Mouse (Mus musculus): ENCODE measurements around the gene Sergef. TPM values are rescaled to one million over a fixed set of nuclear protein-coding genes. Genes with fewer than 3 reads are reported as not detected.

Sergef gene
- polyA plus RNA-seq, 1 experiment from 2014 or later = 32.6 TPM

- H3K27ac ChIP-seq (ENCODE audit: low read length) = peak overlapping the region; percentile 39
- WGBS = 47% methylated on average over 12 of the region's 12 CpGs
- H3K9ac ChIP-seq (replicated peaks; ENCODE audit: low read depth, low read length) = no peak overlapping the region
Observed at GRCm38 (mm10) chr7:46544195-46544641, 95.4 kb downstream of the Sergef start.

GRCm38 (mm10) chr7:46542117-46542516 is 97.5 kb downstream of the Sergef start:
- WGBS = 96% methylated on average over 3 of the region's 3 CpGs
- Histone ChIP-seq H3K4me3 (replicated peaks; ENCODE audit: low read length) (no peak overlapping the region), H3K9me3 (ENCODE audit: control insufficient read depth, low read length) (no peaks in the 10 kb centered on the region), H3K36me3 (ENCODE audit: control insufficient read depth, insufficient read depth) (no peaks in the 10 kb centered on the region), H3K4me2 (ENCODE audit: low read length) (no peak overlapping the region), H3K27ac (ENCODE audit: low read length) (no peak overlapping the region), H3K27me3 (replicated peaks; ENCODE audit: control insufficient read depth, insufficient read depth, low read length) (no peaks in the 10 kb centered on the region), H3K9ac (replicated peaks; ENCODE audit: low read depth, low read length) (no peak overlapping the region), H3K4me1 (replicated peaks; ENCODE audit: control insufficient read depth, insufficient read depth, low read length) (peaks cover 10% of the 10 kb centered on the region)
- ATAC-seq = no peak

More at GRCm38 (mm10) chr7:46544195-46544641, 95.4 kb downstream of the Sergef start:
- Histone ChIP-seq H3K27me3 (replicated peaks; ENCODE audit: control insufficient read depth, insufficient read depth, low read length) (no peaks in the 10 kb centered on the region), H3K4me3 (replicated peaks; ENCODE audit: low read length) (no peak overlapping the region), H3K4me1 (replicated peaks; ENCODE audit: control insufficient read depth, insufficient read depth, low read length) (peaks cover 10% of the 10 kb centered on the region), H3K9me3 (ENCODE audit: control insufficient read depth, low read length) (no peaks in the 10 kb centered on the region), H3K4me2 (ENCODE audit: low read length) (no peak overlapping the region), H3K36me3 (ENCODE audit: control insufficient read depth, insufficient read depth) (no peaks in the 10 kb centered on the region)
- peak; percentile 92 for ATAC-seq

DNA sequence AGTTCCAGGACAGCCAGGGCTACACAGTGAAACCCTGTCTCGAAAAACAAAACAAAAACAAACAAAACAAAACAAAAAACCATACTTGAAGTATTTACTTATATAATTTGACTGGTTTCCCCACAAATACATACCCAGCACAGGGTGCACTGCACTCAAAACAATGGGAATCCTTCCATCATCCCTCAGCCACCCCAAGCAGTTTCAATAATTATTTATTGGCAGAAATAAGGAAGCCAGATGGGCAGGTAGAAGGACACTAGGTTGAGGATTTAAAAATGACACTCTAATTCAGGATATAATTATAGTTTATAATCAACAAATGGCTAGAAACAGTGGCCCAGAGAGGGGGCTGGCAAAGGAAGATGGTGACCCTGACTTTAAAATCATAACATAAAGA is 99.0 kb downstream of the Sergef start:
- Histone ChIP-seq H3K4me3 (replicated peaks; ENCODE audit: low read length) (no peak overlapping the region), H3K36me3 (ENCODE audit: control insufficient read depth, insufficient read depth) (no peaks in the 10 kb centered on the region), H3K4me2 (ENCODE audit: low read length) (no peak overlapping the region), H3K9me3 (ENCODE audit: control insufficient read depth, low read length) (no peaks in the 10 kb centered on the region), H3K4me1 (replicated peaks; ENCODE audit: control insufficient read depth, insufficient read depth, low read length) (peaks cover 13% of the 10 kb centered on the region), H3K27ac (ENCODE audit: low read length) (no peak overlapping the region), H3K9ac (replicated peaks; ENCODE audit: low read depth, low read length) (no peak overlapping the region), H3K27me3 (replicated peaks; ENCODE audit: control insufficient read depth, insufficient read depth, low read length) (no peaks in the 10 kb centered on the region)
- ATAC-seq = no peak
- 63% methylated on average over 1 of the region's 1 CpGs for whole genome bisulfite sequencing

DNA sequence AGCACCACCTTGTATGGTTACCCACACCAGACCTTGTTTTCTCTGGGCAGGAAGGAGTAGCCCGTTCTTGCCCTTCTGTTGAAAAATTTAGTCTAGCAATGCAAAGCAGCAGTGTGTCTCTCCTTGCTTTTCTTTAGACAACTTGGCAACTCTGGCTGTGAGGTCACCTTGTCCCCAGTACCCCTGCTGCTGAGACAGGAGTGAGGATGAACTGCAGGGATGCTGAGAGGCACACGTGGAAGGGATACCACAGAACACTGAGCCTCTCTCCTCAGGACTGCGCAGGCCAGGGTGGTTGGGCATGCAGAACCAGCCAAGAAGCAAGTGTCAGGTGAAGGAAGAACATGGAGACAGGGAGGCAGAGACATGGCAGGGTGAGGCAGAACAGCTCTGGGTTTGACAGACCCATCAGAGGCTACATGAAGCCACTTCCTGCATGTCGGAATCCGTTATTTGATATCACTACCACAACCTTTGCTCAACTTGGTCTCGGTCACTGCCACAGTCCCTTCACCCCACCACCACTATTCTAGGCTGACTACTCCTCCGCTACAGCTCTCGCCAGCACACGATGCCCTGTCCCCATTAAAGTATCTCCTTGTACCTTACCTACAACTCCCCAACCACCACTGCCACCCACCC is 103.0 kb downstream of the Sergef start:
- H3K9me3 ChIP-seq (ENCODE audit: control insufficient read depth, low read length) = no peaks in the 10 kb centered on the region
- H3K9ac ChIP-seq (replicated peaks; ENCODE audit: low read depth, low read length) = no peak overlapping the region
- H3K4me1 ChIP-seq (replicated peaks; ENCODE audit: control insufficient read depth, insufficient read depth, low read length) = peaks cover 12% of the 10 kb centered on the region
- WGBS = 90% methylated on average over 9 of the region's 9 CpGs
- H3K36me3 ChIP-seq (ENCODE audit: control insufficient read depth, insufficient read depth) = no peaks in the 10 kb centered on the region
- no peak overlapping the region for H3K4me3 ChIP-seq (replicated peaks; ENCODE audit: low read length)
- no peak; the same call in 1 of the 2 replicates for ATAC-seq
- no peaks in the 10 kb centered on the region for H3K27me3 ChIP-seq (replicated peaks; ENCODE audit: control insufficient read depth, insufficient read depth, low read length)
- H3K4me2 ChIP-seq (ENCODE audit: low read length) = no peak overlapping the region
- H3K27ac ChIP-seq (ENCODE audit: low read length) = no peak overlapping the region

DNA sequence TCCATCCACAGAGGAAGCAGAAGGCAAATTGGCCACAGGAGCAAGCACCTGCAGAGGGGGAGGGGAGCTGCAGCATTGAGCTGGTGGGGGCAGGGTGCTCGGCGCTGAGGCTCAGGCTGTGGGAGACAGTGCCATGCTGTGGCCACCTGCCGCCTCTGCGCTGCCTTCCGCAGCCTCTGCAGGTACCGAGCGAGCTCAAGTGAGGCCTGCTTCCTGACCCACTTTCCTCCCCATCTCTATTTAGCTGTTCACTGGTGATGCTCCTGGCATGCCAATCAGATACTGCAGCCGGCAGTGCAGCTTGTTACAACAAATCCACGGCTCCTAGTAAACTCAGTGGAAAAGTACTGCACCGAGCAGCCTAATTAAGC is 104.2 kb downstream of the Sergef start:
- peaks cover 12% of the 10 kb centered on the region for H3K4me1 ChIP-seq (replicated peaks; ENCODE audit: control insufficient read depth, insufficient read depth, low read length)
- no peak overlapping the region for H3K27ac ChIP-seq (ENCODE audit: low read length)
- ATAC-seq = peak; percentile 93
- no peaks in the 10 kb centered on the region for H3K9me3 ChIP-seq (ENCODE audit: control insufficient read depth, low read length)
- H3K9ac ChIP-seq (replicated peaks; ENCODE audit: low read depth, low read length) = no peak overlapping the region
- 2% methylated on average over 10 of the region's 10 CpGs for WGBS
- H3K36me3 ChIP-seq (ENCODE audit: control insufficient read depth, insufficient read depth) = no peaks in the 10 kb centered on the region
- H3K4me2 ChIP-seq (ENCODE audit: low read length) = peak overlapping the region; percentile 2; the same call in 1 of the 2 replicates
- no peak overlapping the region for H3K4me3 ChIP-seq (replicated peaks; ENCODE audit: low read length)
- no peaks in the 10 kb centered on the region for H3K27me3 ChIP-seq (replicated peaks; ENCODE audit: control insufficient read depth, insufficient read depth, low read length)

DNA sequence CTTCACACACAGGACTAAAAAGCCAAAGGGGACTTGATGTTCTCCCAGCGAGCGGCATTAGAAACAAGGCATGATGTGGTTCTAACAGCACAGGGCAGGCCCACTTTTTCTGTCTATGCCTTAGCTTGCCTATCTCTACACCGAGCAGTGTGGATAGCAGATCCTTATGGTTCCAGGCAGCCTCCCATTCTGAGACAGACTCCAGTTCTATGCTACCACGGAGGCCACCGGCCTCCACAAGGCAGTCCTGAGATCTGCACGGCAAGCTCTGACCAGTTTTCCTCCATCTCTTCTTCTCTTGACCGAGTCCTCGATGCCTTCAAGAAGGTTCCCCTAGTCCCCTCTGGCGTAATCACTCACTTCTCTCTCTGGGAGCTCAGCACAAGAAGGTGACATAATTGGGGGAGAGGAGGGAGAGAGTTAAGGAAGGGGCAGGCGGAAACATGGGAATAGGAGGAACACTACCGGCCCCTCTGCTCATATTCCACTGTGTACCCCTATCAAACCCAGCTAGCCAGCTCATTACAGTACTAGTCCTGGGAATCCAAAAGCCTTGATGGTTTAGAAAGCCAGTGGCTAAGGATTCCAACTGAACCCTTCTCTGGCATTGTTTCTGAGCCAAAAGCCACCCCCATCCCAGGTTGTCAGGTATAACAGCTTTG is 104.7 kb downstream of the Sergef start:
- ATAC-seq = peak; percentile 41
- Histone ChIP-seq H3K4me1 (replicated peaks; ENCODE audit: control insufficient read depth, insufficient read depth, low read length) (peaks cover 15% of the 10 kb centered on the region), H3K4me3 (replicated peaks; ENCODE audit: low read length) (no peak overlapping the region), H3K36me3 (ENCODE audit: control insufficient read depth, insufficient read depth) (no peaks in the 10 kb centered on the region), H3K27ac (ENCODE audit: low read length) (no peak overlapping the region), H3K9me3 (ENCODE audit: control insufficient read depth, low read length) (no peaks in the 10 kb centered on the region), H3K27me3 (replicated peaks; ENCODE audit: control insufficient read depth, insufficient read depth, low read length) (no peaks in the 10 kb centered on the region), H3K4me2 (ENCODE audit: low read length) (no peak overlapping the region), H3K9ac (replicated peaks; ENCODE audit: low read depth, low read length) (no peak overlapping the region)
- 80% methylated on average over 11 of the region's 11 CpGs for WGBS

GRCm38 (mm10) chr7:46533518-46533917 is 106.1 kb downstream of the Sergef start:
- peaks cover 15% of the 10 kb centered on the region for H3K4me1 ChIP-seq (replicated peaks; ENCODE audit: control insufficient read depth, insufficient read depth, low read length)
- 80% methylated on average over 11 of the region's 11 CpGs for WGBS

DNA sequence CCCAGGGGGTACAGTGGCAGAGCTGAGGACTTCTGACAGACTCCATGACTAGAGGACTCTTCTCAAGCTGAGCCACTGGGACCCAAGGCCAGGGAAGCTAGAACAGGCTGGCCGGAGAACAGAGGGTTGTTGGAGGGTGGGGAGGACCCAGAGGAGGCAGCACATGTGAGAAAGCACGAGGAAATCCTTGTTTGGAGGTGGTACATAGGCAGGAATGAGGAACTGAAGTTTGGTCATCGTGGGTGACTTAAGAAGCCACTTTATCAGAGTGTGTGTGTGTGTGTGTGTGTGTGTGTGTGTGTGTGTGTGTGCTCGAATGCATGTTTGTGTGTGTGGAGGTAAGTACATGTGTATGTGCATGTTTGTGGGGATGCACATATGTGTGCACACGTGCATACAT is 108.3 kb downstream of the Sergef start:
- peaks cover 15% of the 10 kb centered on the region for H3K4me1 ChIP-seq (replicated peaks; ENCODE audit: control insufficient read depth, insufficient read depth, low read length)

More at GRCm38 (mm10) chr7:46533518-46533917, 106.1 kb downstream of the Sergef start:
- Histone ChIP-seq H3K9me3 (ENCODE audit: control insufficient read depth, low read length) (no peaks in the 10 kb centered on the region), H3K36me3 (ENCODE audit: control insufficient read depth, insufficient read depth) (no peaks in the 10 kb centered on the region), H3K27me3 (replicated peaks; ENCODE audit: control insufficient read depth, insufficient read depth, low read length) (no peaks in the 10 kb centered on the region), H3K9ac (replicated peaks; ENCODE audit: low read depth, low read length) (no peak overlapping the region), H3K4me3 (replicated peaks; ENCODE audit: low read length) (no peak overlapping the region), H3K4me2 (ENCODE audit: low read length) (no peak overlapping the region), H3K27ac (ENCODE audit: low read length) (no peak overlapping the region)
- ATAC-seq = no peak

DNA sequence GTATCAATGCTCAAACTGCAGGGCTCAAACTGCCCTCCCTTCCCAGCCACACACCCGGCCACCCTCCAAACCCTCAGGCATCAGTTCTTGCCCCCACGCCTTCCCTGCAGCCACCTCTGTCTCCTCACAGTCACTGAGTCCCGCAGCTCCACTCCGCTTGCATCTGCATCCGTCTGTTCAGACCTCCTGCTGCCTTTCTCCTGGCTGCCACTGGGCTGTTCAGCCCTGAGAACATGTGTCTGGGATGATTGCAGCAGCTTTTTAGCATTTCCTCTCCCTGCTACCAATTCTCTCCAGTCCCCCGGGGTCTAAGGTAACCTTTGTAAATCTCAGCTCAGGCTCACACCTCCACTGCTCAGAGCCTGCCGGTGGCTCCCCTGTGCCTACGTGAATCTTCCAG is 109.7 kb downstream of the Sergef start:
- no peak overlapping the region for H3K27ac ChIP-seq (ENCODE audit: low read length)
- ATAC-seq = peak; percentile 27; the same call in 1 of the 2 replicates
- H3K9ac ChIP-seq (replicated peaks; ENCODE audit: low read depth, low read length) = no peak overlapping the region
- no peaks in the 10 kb centered on the region for H3K36me3 ChIP-seq (ENCODE audit: control insufficient read depth, insufficient read depth)
- H3K4me3 ChIP-seq (replicated peaks; ENCODE audit: low read length) = no peak overlapping the region
- no peak overlapping the region for H3K4me2 ChIP-seq (ENCODE audit: low read length)
- H3K4me1 ChIP-seq (replicated peaks; ENCODE audit: control insufficient read depth, insufficient read depth, low read length) = peaks cover 5% of the 10 kb centered on the region
- H3K27me3 ChIP-seq (replicated peaks; ENCODE audit: control insufficient read depth, insufficient read depth, low read length) = no peaks in the 10 kb centered on the region
- H3K9me3 ChIP-seq (ENCODE audit: control insufficient read depth, low read length) = no peaks in the 10 kb centered on the region
- WGBS = 57% methylated on average over 8 of the region's 8 CpGs

More for the DNA sequence above, 108.3 kb downstream of the Sergef start:
- Histone ChIP-seq H3K27me3 (replicated peaks; ENCODE audit: control insufficient read depth, insufficient read depth, low read length) (no peaks in the 10 kb centered on the region), H3K4me3 (replicated peaks; ENCODE audit: low read length) (no peak overlapping the region), H3K9ac (replicated peaks; ENCODE audit: low read depth, low read length) (no peak overlapping the region), H3K27ac (ENCODE audit: low read length) (no peak overlapping the region), H3K4me2 (ENCODE audit: low read length) (no peak overlapping the region), H3K9me3 (ENCODE audit: control insufficient read depth, low read length) (no peaks in the 10 kb centered on the region), H3K36me3 (ENCODE audit: control insufficient read depth, insufficient read depth) (no peaks in the 10 kb centered on the region)
- ATAC-seq = no peak
- WGBS = 89% methylated on average over 5 of the region's 5 CpGs
